Mouse (Mus musculus): ENCODE results near the gene Gm10553.
"Not testable (repeated sequence)": the region's sequence is repeated elsewhere in the genome, so short reads cannot be mapped to it uniquely, and the experiment has no call there.

DNA sequence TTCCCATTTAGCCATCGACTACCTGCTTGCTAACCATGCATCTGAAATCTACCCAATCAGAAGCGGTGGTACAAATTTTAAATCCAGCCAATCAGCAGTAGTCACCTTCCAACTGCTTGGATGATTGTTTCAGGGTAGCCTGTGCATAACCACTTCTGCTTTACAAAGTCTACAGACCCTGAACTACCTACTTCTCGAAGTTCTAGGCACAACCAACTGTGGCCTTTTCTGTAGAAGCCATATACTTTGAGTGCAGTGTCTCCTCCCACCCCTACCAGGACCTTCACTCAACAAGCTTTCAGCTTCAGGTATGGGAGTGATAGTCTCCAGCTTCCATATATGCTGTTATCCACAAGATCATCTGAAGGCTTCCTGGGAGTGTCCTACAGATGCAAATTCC lies 7.8 kb upstream of the Gm10553 start:
- not testable (repeated sequence) for TF ChIP-seq CTCF (IDR thresholded peaks at IDR 0.05; ENCODE audit: low read depth, low read length); GATA1 (IDR thresholded peaks at IDR 0.05; ENCODE audit: borderline replicate concordance, low read length); TAL1 (conservative IDR thresholded peaks at IDR 0.05; ENCODE audit: low read depth, low read length); GATA2 (IDR thresholded peaks at IDR 0.05; ENCODE audit: borderline replicate concordance, low read depth, low read length); POLR2AphosphoS5 (IDR thresholded peaks at IDR 0.05; ENCODE audit: insufficient replicate concordance, low read depth, low read length)

All from G1E (cell line).